Mouse (Mus musculus): Measurements from ENCODE around the gene Lyve1.
"Not testable (repeated sequence)": the region's sequence is repeated elsewhere in the genome, so short reads cannot be mapped to it uniquely, and the experiment has no call there.

The Lyve1 gene
- long read RNA-seq, experiment 1, partial matches to known transcripts: 1 of 2 reads
- long read RNA-seq, experiment 1, other reads (novel, unspliced or antisense): 0 of 2 reads
- long read RNA-seq, experiment 2, partial matches to known transcripts: 1 of 3 reads
- long read RNA-seq, experiment 2, other reads (novel, unspliced or antisense): 1 of 3 reads

GRCm38 (mm10) chr7:110862751-110863289 lies at the start of gene Lyve1:
TSS of gene Lyve1 (minus strand) at chr7:110863239.
- intact Hi-C loops (cut with DNase I): no loop called here

- intact Hi-C loops (cut with DNase I): no loop called here
These were observed 45.4 kb upstream of the Lyve1 start for GRCm38 (mm10) chr7:110908209-110909144.

GRCm38 (mm10) chr7:110906566-110906965 lies 43.5 kb upstream of the Lyve1 start:
- intact Hi-C loops (cut with DNase I): no loop called here

- intact Hi-C loops (cut with DNase I): no loop called here
These were observed 40.2 kb upstream of the Lyve1 start for GRCm38 (mm10) chr7:110903226-110903625.

GRCm38 (mm10) chr7:110897202-110897601 lies 34.2 kb upstream of the Lyve1 start:
- intact Hi-C loops (cut with DNase I): no loop called here

- intact Hi-C loops (cut with DNase I): no loop called here
These were observed 33.4 kb upstream of the Lyve1 start for GRCm38 (mm10) chr7:110896453-110896852.

- intact Hi-C loops (cut with DNase I): not testable (repeated sequence)
These were observed 32.7 kb upstream of the Lyve1 start for GRCm38 (mm10) chr7:110895772-110896171.

- intact Hi-C loops (cut with DNase I): no loop called here
These were observed 31.6 kb upstream of the Lyve1 start for GRCm38 (mm10) chr7:110894673-110895072.

- intact Hi-C loops (cut with DNase I): no loop called here
These were observed 31.0 kb upstream of the Lyve1 start for GRCm38 (mm10) chr7:110893943-110894610.

GRCm38 (mm10) chr7:110891501-110891986 lies 28.5 kb upstream of the Lyve1 start:
- intact Hi-C loops (cut with DNase I): no loop called here

- intact Hi-C loops (cut with DNase I): no loop called here
These were observed 18.8 kb upstream of the Lyve1 start for GRCm38 (mm10) chr7:110881746-110882333.

GRCm38 (mm10) chr7:110878028-110878427 lies 15.0 kb upstream of the Lyve1 start:
- intact Hi-C loops (cut with DNase I): no loop called here

- intact Hi-C loops (cut with DNase I): no loop called here
These were observed 13.9 kb upstream of the Lyve1 start for GRCm38 (mm10) chr7:110876965-110877364.

GRCm38 (mm10) chr7:110868807-110869206 lies 5.8 kb upstream of the Lyve1 start:
- intact Hi-C loops (cut with DNase I): no loop called here

GRCm38 (mm10) chr7:110867116-110867515 lies 4.1 kb upstream of the Lyve1 start:
- intact Hi-C loops (cut with DNase I): no loop called here

GRCm38 (mm10) chr7:110866021-110866420 lies 3.0 kb upstream of the Lyve1 start:
- intact Hi-C loops (cut with DNase I): no loop called here

- intact Hi-C loops (cut with DNase I): no loop called here
These were observed 2.5 kb upstream of the Lyve1 start for GRCm38 (mm10) chr7:110865570-110865969.

GRCm38 (mm10) chr7:110865038-110865437 lies 2.0 kb upstream of the Lyve1 start:
- intact Hi-C loops (cut with DNase I): no loop called here

GRCm38 (mm10) chr7:110860129-110860528 lies 2.9 kb downstream of the Lyve1 start:
- intact Hi-C loops (cut with DNase I): no loop called here

- intact Hi-C loops (cut with DNase I): no loop called here
These were observed 7.4 kb downstream of the Lyve1 start for GRCm38 (mm10) chr7:110855604-110856003.

GRCm38 (mm10) chr7:110854927-110855546 lies 8.0 kb downstream of the Lyve1 start:
- intact Hi-C loops (cut with DNase I): no loop called here
